Mouse (Mus musculus): ENCODE measurements around the gene Rabggtb. TPM values are rescaled to one million over a fixed set of nuclear protein-coding genes. Genes with fewer than 3 reads are reported as not detected.
A peak's percentile ranks its signal among the peaks of the same experiment; 100 is the strongest.

Gene Rabggtb
- 46.1 and 63.0 TPM in 2 replicates for total RNA-seq (2015)
- total RNA-seq (2017): 54.2 and 60.8 TPM in 2 replicates

DNA sequence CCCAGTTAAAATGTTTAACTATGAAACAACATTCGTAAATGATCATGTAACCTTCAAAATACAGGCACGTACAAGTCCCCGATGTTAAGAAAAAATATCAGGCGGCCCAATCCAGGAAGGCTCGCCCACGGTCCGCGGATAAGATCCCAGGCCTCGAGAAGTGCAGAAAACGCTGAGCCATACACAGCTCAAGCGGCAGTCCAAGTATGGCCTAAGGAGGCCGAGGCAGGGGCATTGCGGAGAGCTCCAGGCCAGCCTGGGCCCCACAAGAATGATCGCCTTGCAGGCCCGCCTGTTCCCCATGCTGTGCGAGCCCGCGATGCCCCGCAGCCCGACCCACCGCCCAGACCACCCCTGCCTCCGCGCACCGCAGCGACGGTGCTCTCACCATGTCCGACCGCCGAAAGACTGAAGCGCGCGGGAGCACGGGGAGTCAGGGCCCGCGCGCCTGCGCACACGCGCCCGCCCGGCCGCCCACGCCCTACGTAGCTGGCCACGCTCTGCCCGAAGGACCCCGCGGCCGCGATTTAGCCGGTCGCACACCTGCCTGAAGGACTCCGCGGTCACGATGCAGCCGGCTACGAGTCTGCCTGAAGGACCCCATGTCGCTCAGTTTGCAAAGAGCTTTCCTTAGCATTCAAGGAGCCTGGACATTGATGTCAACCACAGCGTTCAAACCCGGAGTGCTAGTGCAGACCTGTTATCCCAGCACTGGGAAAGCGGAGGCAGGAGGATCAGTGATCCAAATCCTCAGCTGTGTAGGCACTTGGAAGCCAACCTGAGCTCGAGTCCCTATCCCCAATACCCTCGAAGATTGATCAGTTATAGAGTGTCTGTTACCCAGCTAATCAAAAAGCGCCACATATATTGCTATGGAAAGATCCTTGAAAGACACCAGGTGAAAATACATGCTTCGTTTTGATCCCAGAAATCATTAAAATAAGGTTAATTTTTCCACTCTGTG is at the start of gene Rabggtb:
Gene Rabggtb (minus strand): TSS at position 464 of the 964 bp plus-strand sequence.
- peak; percentile 95 for ATAC-seq (ENCODE audit: poor library complexity, severe bottlenecking)

DNA sequence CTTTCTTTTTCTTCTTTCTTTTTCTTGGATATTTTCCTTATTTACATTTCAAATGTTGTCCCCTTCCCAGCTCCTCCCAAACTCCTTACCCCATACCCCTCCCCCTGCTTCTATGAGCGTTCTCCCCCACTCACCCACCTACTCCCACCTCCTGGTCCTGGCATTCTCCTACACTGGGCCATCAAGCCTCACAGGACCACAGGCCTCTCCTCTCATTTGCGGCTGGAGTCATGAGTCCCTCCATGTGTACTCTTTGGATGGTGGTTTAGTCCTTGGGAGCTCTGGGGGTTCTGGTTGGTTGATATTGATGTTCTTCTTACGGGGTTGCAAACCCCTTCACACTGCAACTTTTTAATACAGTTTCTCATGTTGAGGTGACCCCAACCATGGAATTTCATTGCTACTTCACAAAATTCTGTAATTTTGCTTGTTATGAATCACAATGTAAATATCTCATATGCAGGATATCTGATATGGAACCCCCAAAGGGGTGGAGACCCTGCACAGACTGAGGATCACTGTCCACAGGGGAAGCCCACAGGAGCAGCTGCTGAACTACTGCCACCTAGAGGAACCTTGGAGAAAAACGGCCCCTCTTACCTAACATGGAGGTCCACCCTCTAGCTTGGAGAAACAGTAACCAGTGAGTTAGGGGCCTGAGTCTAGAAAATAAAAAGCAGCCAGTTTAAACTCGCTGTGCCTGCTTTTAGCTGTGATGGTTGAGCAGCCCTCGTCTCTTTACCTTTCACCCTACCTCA is 49.0 kb upstream of the Rabggtb start:
- peak; percentile 70 for ATAC-seq (ENCODE audit: poor library complexity, severe bottlenecking)

DNA sequence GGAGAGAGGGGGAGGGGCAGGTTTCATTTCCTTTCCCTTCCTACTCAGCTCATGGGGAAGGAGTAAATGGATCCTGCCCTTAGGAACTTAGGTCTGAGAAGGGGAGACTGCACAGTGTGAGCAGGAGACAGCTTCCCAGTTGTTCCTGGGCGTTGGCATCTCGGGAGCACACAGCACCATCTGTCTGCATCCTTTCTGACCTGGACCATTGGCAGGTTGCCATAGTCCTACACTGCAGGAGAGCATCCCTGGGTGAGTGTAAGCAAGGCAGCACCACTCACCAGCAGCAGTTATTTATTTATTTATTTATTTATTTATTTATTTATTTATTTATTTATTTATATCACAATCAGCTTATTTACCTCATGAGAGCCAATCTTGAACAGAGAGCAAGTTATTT is 48.1 kb upstream of the Rabggtb start:
- no peak for ATAC-seq (ENCODE audit: poor library complexity, severe bottlenecking)

DNA sequence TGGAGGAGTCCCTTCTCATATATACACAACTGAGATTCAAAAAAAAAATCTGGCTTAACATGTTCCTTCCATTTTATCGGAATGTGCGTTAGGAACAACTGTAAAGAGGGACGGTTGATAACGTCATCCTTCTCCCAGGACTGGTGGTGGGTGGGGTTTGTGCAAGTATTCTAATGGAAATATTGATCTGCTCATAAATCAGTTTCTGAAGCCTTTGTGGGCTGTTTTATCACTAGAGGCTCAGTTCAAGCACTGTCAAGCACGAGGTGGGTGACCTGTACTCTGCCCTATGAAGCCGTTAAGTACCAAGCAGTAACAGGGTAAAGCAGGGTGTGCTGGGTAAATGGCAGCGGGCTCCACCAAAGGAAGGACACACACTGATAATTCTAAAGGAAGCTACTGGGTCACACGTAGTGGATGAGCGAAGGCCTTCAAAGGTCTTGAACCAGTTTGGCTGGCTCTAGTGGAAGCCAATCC is 47.0 kb upstream of the Rabggtb start:
- no peak for ATAC-seq (ENCODE audit: poor library complexity, severe bottlenecking)

DNA sequence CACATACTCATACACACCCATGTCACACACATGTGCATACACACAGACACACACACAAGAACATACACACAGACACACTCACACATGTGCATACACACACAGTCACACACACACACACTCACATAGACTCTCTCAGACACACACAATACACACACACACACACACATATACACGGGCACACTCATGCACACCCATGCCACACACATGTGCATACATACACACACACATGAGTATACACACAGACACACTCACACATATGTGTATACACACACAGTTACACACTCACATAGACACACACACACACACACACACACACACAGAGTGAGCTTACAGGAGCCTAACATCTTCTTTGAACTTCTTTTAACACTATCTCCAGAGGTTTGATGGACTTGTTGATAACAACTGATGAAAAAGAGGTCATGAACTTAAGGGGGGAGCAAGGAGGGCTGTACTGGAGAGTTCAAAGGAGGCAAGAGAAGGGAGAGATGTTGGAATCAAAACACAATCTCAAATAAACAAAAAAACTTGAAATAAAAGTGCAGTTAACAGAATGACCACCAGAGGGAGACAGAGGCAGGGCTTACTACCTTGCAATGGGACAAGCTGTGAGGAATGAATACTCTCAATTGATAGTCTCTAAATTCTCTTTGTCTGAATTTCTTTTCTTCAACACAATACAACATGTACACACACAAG is 46.4 kb upstream of the Rabggtb start:
- peak; percentile 75 for ATAC-seq (ENCODE audit: poor library complexity, severe bottlenecking)

DNA sequence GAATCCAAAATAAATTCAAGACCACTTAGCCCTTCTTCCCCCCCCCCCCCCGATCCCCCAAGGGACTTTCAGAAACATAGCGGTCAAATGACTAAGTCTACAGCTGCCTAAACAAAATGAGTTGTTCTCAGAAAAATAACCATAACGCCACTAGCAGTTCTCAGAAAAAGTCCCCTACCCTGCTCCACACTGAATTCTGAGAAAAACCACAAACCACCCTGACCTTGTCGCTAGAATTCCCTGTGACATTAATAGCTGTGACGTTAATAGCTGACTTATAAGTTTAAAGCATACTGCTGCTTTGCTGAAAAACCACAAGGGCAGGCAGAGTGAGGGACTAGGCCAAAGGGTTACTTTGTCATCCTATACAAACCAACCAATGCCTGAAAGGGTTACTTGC is 45.1 kb upstream of the Rabggtb start:
- ATAC-seq (ENCODE audit: poor library complexity, severe bottlenecking): no peak

DNA sequence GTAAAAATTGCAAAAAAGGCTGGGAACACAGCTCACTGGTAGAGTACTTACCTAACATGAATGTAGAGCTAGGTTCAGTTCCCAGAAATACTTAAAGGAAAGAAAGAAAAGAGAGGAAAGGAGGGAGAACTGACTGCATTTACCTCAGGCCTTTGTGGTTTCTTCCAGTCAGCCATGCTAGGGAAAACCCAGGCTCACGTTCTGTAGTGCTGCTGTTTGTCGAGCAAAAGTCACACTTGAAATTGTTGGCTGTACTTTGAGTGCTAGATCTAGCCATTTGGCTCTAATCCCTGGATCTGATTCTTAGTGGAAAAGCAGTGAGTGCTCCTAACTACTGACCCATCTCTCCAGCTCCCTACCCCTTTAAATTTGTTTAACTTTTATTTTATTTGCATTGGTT is 35.4 kb upstream of the Rabggtb start:
- ATAC-seq (ENCODE audit: poor library complexity, severe bottlenecking): no peak

DNA sequence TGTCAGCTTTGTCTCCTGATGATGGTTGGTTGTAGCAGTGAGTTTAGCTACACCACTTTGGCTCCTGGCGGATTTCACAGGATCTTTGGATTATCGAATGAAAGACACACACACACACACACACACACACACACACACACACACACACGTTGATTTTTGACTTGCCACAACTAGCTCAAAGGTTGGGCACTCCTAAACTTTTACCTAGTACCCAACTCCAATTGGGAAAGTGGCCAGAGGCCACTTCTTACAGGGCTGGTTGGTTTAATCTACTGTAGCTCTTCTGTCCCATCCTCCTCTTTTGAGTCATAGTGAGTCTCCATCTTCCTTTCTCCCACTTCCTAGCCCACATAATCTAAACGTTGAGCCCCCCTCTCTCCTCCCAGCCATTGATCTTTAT is 34.5 kb upstream of the Rabggtb start:
- ATAC-seq (ENCODE audit: poor library complexity, severe bottlenecking): no peak

DNA sequence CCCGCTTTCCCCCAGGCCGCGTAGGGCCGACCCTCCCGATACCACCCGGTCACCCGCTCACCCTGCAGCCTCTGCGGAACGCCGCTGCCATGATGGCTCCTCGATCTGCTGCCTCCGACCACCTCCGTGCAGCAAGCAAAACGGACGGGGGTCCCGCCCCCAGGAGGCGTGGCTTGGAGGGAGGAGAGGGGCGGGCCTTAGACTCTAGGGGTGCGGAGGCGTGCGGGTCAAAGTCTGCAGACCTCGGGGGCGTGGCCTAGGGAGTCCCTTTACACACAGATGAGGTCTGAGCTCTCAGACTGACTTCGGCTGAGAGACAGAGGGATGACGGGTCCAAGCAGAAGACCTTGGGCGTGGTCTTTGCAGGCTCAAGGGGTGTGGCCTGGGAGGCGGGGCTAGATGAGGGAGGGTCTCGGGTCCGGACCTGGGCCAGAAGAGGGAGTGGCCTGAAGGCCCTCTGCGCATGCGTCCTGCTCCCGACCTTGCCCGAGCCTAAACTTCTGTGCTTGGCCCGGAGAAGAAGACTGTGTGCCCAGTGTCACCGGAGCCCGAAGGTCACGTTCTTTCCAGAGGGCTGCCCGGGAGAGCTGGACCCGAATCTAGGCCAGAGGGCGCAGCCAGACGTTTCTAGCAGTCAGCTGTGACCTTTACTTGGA is 31.7 kb upstream of the Rabggtb start, which contains the start of gene Acadm:
Gene Acadm (minus strand): TSS at position 298 of the 656 bp plus-strand sequence.
- ATAC-seq (ENCODE audit: poor library complexity, severe bottlenecking): peak; percentile 87

DNA sequence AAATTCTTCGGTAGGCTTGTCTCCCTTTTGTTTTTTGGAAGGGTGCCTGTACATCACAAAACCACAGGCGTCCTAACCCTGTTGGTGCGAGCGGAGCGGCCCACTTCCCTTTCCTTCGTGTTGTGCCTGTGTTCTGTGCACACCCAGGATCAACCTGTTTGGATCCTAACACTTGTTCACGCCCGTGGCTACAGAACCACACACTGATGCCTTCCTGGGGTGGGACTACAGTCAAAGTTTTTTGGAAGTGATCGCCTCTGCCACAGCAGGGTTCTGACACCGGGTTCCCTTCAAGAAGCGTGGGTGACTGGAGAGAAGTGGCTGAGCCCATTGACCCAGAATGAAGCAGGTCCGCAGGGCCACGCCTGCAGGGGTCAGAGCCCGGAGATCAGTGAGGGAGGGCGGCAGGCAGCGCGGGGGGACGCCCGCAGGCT is 31.1 kb upstream of the Rabggtb start:
- peak; percentile 59 for ATAC-seq (ENCODE audit: poor library complexity, severe bottlenecking)

DNA sequence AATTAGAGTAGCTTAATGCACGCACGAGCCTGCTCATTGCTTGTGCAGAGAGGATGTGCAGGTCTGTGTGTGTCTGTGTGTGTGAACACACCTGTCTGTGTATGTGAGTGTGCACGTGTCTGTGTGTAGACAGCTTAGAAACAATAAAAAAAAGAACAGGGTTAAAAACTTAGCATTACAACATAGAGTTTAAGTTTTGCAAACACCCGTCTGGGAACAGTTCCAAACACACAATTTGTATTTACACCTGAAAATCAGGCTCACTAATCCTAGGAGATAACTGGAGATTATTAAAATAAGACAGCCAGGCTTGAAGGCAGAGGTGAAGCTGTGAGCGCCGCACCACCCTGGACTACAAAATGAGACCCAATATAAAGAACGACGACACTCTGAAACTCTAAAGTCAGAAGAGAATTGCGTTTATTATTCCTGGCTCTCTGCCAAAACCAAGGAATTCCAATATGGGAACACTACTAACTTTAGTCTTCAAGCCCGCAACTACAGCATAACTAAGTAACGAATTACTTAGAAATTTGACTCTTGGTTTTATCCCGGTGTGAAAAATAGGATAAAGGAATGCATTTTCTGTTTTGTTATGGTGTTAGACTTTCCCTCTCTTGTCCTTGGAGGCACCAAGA is 30.3 kb upstream of the Rabggtb start:
- no peak for ATAC-seq (ENCODE audit: poor library complexity, severe bottlenecking)

DNA sequence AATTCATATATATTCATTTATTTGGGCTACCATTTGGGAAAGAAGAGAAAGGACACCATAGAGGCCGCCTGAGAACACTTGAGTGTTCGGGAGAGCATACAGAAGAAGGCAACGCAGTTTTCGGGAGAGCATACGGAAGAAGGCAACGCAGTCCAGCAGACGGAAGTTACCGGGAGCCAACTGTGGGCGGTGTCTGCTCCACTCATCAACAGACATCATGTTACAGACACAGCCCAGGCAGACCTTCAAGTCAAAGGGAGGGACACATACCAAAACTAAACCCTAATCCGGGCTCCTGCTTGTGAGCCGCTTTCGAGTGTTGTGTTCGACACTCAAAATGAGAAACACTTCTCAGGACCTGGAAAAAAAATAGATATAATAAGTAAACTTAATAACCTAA is 28.8 kb upstream of the Rabggtb start:
- ATAC-seq (ENCODE audit: poor library complexity, severe bottlenecking): no peak

DNA sequence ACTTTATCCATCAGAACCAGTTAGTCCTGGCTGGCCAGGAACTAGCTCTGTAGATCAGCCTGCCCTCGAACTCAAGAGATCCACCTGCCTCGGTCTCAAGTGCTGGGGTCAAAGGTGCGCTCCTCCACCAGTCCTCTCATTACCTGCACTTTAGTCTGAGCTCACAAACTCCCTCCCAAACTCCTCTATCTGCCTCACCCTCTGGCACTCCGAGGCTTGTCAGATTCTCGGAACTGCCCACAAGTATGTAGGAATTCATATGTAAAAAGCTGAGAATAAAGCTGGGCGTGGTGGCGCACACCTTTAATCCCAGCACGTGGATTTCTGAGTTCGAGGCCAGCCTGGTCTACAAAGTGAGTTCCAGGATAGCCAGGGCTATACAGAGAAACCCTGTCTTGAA is 27.7 kb upstream of the Rabggtb start:
- ATAC-seq (ENCODE audit: poor library complexity, severe bottlenecking): no peak

DNA sequence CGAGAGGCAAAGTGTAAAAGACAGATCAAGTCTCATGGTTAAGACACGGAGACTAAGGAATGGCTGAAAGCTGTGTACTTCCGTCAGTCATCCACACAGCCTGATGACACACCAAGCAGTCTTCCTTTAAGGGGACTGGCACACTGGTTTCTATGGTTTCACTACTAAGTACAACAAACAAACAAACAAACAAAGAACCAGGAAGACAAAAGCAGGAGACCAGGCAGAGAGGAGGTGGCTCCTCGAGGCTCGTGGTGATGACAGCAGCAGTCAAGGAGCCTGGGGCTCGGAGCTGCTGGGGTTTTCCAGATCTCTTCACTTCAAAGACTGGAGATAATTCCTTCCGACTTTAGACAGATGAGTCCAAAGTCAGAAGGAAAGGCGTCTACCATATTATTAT is 27.2 kb upstream of the Rabggtb start:
- ATAC-seq (ENCODE audit: poor library complexity, severe bottlenecking): no peak

DNA sequence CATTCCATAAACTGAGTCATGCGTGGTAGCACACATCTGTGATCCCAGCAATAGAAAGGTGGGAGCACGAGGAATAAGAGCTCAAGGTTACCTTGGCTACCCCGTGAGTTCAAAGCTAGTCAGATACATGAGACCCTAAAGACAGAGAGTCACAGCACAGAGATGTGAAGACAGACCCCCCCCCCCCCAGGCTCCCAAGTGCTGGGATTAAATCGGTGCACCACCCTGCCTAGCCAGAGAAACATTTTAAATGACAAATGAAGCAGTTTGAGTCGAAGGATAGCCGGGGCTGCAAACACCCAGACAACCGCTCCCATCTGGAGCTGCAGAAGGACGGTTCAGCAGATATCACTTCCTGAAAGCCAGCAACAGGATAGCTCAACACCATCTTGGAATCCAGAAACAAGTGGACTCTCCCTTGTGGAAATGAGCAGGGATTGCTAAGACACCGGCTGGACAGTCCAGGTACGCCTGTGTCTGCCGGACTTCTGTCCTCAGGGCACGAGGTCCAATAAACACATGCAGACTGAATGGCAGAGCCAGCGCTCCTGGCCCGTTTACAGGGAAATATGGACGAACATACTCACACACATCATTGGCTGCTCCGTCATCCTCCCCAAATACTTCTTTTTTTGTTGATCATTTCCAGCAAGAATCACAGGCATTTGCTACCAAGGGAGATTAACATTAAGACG is 24.5 kb upstream of the Rabggtb start:
- no peak for ATAC-seq (ENCODE audit: poor library complexity, severe bottlenecking)

DNA sequence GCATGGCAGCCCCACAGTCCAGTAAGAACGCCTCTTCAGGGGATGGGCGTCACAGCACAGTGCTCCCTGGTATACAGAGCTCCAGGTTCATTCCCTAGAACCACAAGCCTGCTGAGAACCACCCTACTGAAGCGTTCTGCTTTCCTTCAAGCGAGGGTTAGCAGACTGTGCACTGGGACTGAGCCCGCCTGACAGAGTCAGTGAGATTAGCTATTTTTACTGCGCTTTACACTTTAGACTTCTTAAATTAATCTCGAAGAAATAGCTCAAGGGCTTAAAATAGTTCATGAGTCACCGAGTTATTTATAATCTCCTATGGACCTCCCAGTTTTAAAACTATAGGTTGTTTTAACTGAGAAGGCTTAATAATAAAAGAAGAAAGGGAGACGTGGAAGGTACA is 23.1 kb upstream of the Rabggtb start:
- no peak for ATAC-seq (ENCODE audit: poor library complexity, severe bottlenecking)

DNA sequence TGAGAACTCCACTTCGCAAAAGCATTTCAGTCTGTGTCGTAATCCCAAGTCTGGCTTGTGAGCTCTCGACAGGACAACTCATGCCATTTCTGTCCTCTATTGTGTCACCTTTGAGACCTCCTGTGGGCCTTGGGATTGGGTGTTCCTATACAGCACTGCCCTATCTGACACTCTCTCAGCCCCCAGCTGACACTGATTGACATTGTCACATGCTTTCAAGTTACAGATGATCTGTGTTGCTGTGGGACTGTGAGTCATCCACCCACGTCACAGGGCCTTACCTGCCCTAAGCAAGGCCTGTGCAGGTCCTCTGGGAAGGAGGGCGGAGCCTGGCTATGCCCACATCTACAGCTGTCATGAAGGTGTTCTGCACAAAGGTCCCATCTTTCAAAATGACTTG is 19.7 kb upstream of the Rabggtb start:
- no peak for ATAC-seq (ENCODE audit: poor library complexity, severe bottlenecking)

DNA sequence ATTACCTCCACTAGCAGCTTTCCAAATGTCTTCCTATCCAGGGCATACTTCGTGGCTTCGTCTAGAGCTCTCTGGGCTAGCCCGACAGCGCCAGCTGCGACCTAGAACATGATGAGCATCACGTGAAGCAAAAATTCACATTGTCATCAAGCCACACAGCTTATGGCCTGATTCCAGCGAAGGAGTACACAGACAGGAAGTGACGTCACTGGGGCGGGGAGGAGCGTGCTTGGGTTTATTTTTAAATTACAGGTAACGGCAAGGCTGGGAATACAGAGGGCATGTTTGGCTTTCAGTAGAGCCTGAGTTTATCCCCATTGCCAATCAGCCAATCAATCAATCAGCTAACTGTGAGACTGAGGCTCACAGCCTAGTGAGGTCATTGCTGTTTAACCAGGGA is 16.7 kb upstream of the Rabggtb start:
- ATAC-seq (ENCODE audit: poor library complexity, severe bottlenecking): peak; percentile 30; the same call in 1 of the 2 replicates

DNA sequence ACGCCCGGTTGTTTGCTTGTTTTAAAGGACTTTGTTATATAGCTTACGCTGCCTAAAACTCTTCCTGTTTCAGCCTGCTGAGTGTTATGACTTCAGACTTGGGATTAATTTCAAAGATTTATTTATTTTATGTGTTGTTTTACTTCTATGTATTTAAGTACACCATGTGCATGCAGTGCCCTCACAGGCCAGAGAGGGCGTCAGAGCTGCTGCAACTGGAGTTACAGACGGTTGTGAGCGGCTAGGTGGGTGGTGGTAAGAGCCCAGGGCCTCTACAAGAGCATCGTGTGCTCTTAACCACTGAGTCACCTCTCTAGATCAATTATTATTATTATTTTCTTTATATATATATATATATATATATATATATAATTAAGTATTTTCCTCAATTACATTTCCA is 13.5 kb upstream of the Rabggtb start:
- ATAC-seq (ENCODE audit: poor library complexity, severe bottlenecking): no peak

Data from megakaryocyte, adult 5-6 weeks (primary cell).